Mouse (Mus musculus) spleen, adult 2 months (tissue): ENCODE data around the gene Fam129a. TPM values are rescaled to one million over a fixed set of nuclear protein-coding genes. Genes with fewer than 3 reads are reported as not detected.

Experiments used
- DNase-seq, 2 experiments: peaks; one replicate each; pipeline versions ENCODE4 v3.0.0 to v3.0.0-alpha.2; 2012 to 2021; ENCODE audit warnings: low spot score in 2 of 2, low read depth in 1 of 2
- H3K27ac ChIP-seq: fragments of 200-500 bp; 2 replicates; pipeline ENCODE4 v1.5.1; 2012; ENCODE audit warnings: low read length, inconsistent platforms; ENCODE audit not compliant: insufficient read depth
- H3K27me3 ChIP-seq: fragments of 200-500 bp; 2 replicates; pipeline ENCODE4 v1.6.1; 2012; ENCODE audit warnings: mild to moderate bottlenecking, moderate library complexity, low read length, inconsistent platforms; ENCODE audit not compliant: control insufficient read depth, insufficient read depth
- H3K36me3 ChIP-seq: fragments of 200-500 bp; 2 replicates; pipeline ENCODE4 v1.6.1; 2012; ENCODE audit warnings: mild to moderate bottlenecking, low read length, inconsistent platforms; ENCODE audit not compliant: control insufficient read depth, insufficient read depth
- H3K4me1 ChIP-seq: fragments of 200-500 bp; 2 replicates; pipeline ENCODE4 v1.6.1; 2011; ENCODE audit warnings: inconsistent platforms; ENCODE audit not compliant: control insufficient read depth, insufficient read depth, insufficient read length
- H3K4me3 ChIP-seq: fragments of 200-500 bp; 2 replicates; pipeline ENCODE4 v1.5.1; 2011; ENCODE audit warnings: mild to moderate bottlenecking, inconsistent platforms; ENCODE audit not compliant: insufficient read depth, insufficient read length; ENCODE audit errors: extremely low read depth
- CTCF ChIP-seq: fragments of 200-500 bp; IDR thresholded peaks from 2 replicates; pipeline ENCODE4 v1.5.1; 2011; ENCODE audit warnings: mild to moderate bottlenecking, inconsistent platforms; ENCODE audit not compliant: insufficient read depth, insufficient read length, insufficient replicate concordance; ENCODE audit errors: extremely low read depth
- POLR2A ChIP-seq: fragments of 200-500 bp; IDR thresholded peaks from 2 replicates; pipeline ENCODE4 v1.6.1; 2011; ENCODE audit warnings: low read depth, low read length, inconsistent platforms
- WGBS: fragments of 180-500 bp; shearing (Covaris S2); methylation state at CpG from one replicate; pipeline ENCODE4 v1.1.7; 2018; 5-methylcytosine and 5-hydroxymethylcytosine counted together
- polyA plus RNA-seq: library from polyadenylated mRNA; depleted of rRNA; stranded (reverse); fragments of >200 nt; gene quantifications from 2 replicates; pipeline ENCODE4 v1.2.3, GENCODE M21; 2012

The Fam129a gene
- polyA plus RNA-seq, 1 experiment: 6.0 TPM

GRCm38 (mm10) chr1:151584182-151584471 is 13.1 kb downstream of the Fam129a start:
- 0 out of 2 replicates have a peak, but pooled peaks cover 3% of the 10 kb centered on the region for H3K4me1 ChIP-seq

GRCm38 (mm10) chr1:151584565-151585216 is 13.7 kb downstream of the Fam129a start:
- Histone ChIP-seq H3K27ac (no peak overlapping the region), H3K36me3 (no peaks in the 10 kb centered on the region), H3K4me1 (0 out of 2 replicates have a peak, but pooled peaks cover 3% of the 10 kb centered on the region), H3K4me3 (no peak overlapping the region), H3K27me3 (no peaks in the 10 kb centered on the region)
- 42% methylated on average over 11 of the region's 11 CpGs for WGBS
- TF ChIP-seq CTCF (no peak), POLR2A (no peak)
- DNase-seq: no peak

More at GRCm38 (mm10) chr1:151584182-151584471, 13.1 kb downstream of the Fam129a start:
- DNase-seq: no peak
- WGBS: 76% methylated on average over 1 of the region's 1 CpGs
- TF ChIP-seq CTCF: no peak
- no peak for TF ChIP-seq POLR2A
- Histone ChIP-seq H3K36me3 (no peaks in the 10 kb centered on the region), H3K27ac (no peak overlapping the region), H3K27me3 (no peaks in the 10 kb centered on the region), H3K4me3 (no peak overlapping the region)

GRCm38 (mm10) chr1:151585647-151586046 is 14.7 kb downstream of the Fam129a start:
- DNase-seq: no peak
- H3K4me1 ChIP-seq: 0 out of 2 replicates have a peak, but pooled peaks cover 3% of the 10 kb centered on the region
- no peaks in the 10 kb centered on the region for H3K36me3 ChIP-seq
- TF ChIP-seq CTCF (no peak), POLR2A (no peak)
- no peak overlapping the region for H3K27ac ChIP-seq
- no peaks in the 10 kb centered on the region for H3K27me3 ChIP-seq
- no peak overlapping the region for H3K4me3 ChIP-seq
- 43% methylated on average over 4 of the region's 4 CpGs for WGBS

GRCm38 (mm10) chr1:151592085-151593017 is 21.4 kb downstream of the Fam129a start:
- TF ChIP-seq POLR2A (no peak), CTCF (no peak)
- H3K27ac ChIP-seq: no peak overlapping the region
- H3K4me3 ChIP-seq: no peak overlapping the region
- H3K27me3 ChIP-seq: no peaks in the 10 kb centered on the region
- no peaks in the 10 kb centered on the region for H3K4me1 ChIP-seq
- H3K36me3 ChIP-seq: no peaks in the 10 kb centered on the region
- WGBS: 89% methylated on average over 13 of the region's 13 CpGs
- DNase-seq: no peak

GRCm38 (mm10) chr1:151594906-151595305 is 23.9 kb downstream of the Fam129a start:
- DNase-seq: no peak
- Histone ChIP-seq H3K27ac (no peak overlapping the region), H3K36me3 (no peaks in the 10 kb centered on the region), H3K4me3 (no peak overlapping the region), H3K27me3 (no peaks in the 10 kb centered on the region), H3K4me1 (no peaks in the 10 kb centered on the region)
- 83% methylated on average over 4 of the region's 4 CpGs for WGBS
- TF ChIP-seq CTCF (no peak), POLR2A (no peak)

GRCm38 (mm10) chr1:151595600-151596299 is 24.8 kb downstream of the Fam129a start:
- Histone ChIP-seq H3K27ac (no peak overlapping the region), H3K4me3 (no peak overlapping the region), H3K36me3 (no peaks in the 10 kb centered on the region), H3K4me1 (no peaks in the 10 kb centered on the region), H3K27me3 (no peaks in the 10 kb centered on the region)
- no peak for DNase-seq
- TF ChIP-seq POLR2A: no peak
- no peak for TF ChIP-seq CTCF
- WGBS: 91% methylated on average over 12 of the region's 12 CpGs
